Mouse (Mus musculus): Measurements from ENCODE around the gene Dnaja1. TPM values are rescaled to one million over a fixed set of nuclear protein-coding genes. Genes with fewer than 3 reads are reported as not detected.

The Dnaja1 gene
- polyA plus RNA-seq, 1 experiment from 2014 or later = 469 TPM

DNA sequence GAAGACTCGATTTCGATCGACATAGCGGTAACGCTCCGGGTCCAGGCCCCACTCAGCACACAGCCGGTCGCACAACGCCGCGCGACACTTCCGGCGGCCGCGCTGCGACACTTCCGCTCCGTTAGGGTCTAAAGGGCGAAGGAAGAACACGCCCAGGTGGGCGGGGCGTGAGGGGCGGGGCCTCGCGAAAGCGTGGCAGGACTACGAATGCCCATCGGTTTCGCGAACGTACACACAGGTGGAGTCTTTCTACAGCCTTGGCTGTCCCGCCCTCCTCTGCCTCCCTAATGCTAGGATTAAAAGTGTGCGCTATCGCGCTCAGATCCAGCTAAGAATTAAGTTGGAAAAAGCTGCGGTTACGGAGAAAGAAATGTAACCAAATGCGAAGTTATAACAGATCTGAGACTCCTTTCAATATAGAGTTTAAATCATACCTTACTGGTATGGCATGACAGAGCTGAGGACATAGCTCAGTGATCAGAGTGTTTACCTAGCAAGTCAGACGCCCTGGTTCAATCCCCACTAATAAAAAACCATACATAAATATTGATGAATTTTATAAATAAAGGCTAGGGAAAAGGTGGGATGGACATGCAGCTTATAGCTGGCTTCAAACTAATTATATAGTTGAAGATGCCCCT is 36.0 kb downstream of the Dnaja1 start, which contains the start of gene Smu1:
Gene Smu1, minus strand, starts transcription at position 144 of the 641 bp plus-strand sequence.
- H3K4me2 ChIP-seq (replicated peaks) = peak within 1 kb of the TSS; percentile 81
- peak within 1 kb of the TSS; percentile 91 for H3K9ac ChIP-seq
- no peak within 1 kb of the TSS; the same call in 1 of the 2 replicates for H3K27ac ChIP-seq
- H3K4me1 ChIP-seq = no peaks in the 10 kb centered on the region
- H3K36me3 ChIP-seq = peaks cover 25% of the 10 kb centered on the region
- no peaks in the 10 kb centered on the region for H3K9me3 ChIP-seq
- H3K4me3 ChIP-seq = peak within 1 kb of the TSS; percentile 98
- peaks cover 8% of the 10 kb centered on the region; the same call in 1 of the 2 replicates for H3K27me3 ChIP-seq
- ATAC-seq (ENCODE audit: low FRiP score, low read depth) = peak; percentile 99
- under 1% methylated on average over 40 of the region's 40 CpGs for WGBS

GRCm38 (mm10) chr4:40759876-40760275 is 37.9 kb downstream of the Dnaja1 start:
- WGBS = 53% methylated on average over 5 of the region's 5 CpGs

GRCm38 (mm10) chr4:40774279-40775259 is 52.6 kb downstream of the Dnaja1 start:
- peak; percentile 74 for ATAC-seq (ENCODE audit: low FRiP score, low read depth)
- Histone ChIP-seq H3K4me1 (peaks cover 15% of the 10 kb centered on the region), H3K4me3 (peak overlapping the region; percentile 18), H3K27ac (peak overlapping the region; percentile 73; the same call in 1 of the 2 replicates), H3K4me2 (replicated peaks) (peak overlapping the region; percentile 63), H3K36me3 (no peaks in the 10 kb centered on the region), H3K9ac (peak overlapping the region; percentile 43; the same call in 1 of the 2 replicates), H3K27me3 (no peaks in the 10 kb centered on the region), H3K9me3 (no peaks in the 10 kb centered on the region)
- WGBS = 3% methylated on average over 12 of the region's 12 CpGs

More at GRCm38 (mm10) chr4:40759876-40760275, 37.9 kb downstream of the Dnaja1 start:
- Histone ChIP-seq H3K4me2 (replicated peaks) (no peak overlapping the region), H3K27ac (no peak overlapping the region), H3K9me3 (no peaks in the 10 kb centered on the region), H3K9ac (no peak overlapping the region), H3K4me1 (no peaks in the 10 kb centered on the region), H3K4me3 (no peak overlapping the region), H3K36me3 (peaks cover 6% of the 10 kb centered on the region), H3K27me3 (peaks cover 11% of the 10 kb centered on the region; the same call in 1 of the 2 replicates)
- no peak for ATAC-seq (ENCODE audit: low FRiP score, low read depth)

- Histone ChIP-seq H3K9ac (no peak overlapping the region), H3K4me2 (replicated peaks) (no peak overlapping the region), H3K9me3 (no peaks in the 10 kb centered on the region), H3K4me3 (no peak overlapping the region), H3K4me1 (peaks cover 20% of the 10 kb centered on the region), H3K36me3 (no peaks in the 10 kb centered on the region), H3K27me3 (no peaks in the 10 kb centered on the region), H3K27ac (no peak overlapping the region)
- 64% methylated on average over 4 of the region's 4 CpGs for WGBS
- ATAC-seq (ENCODE audit: low FRiP score, low read depth) = no peak
These were observed 54.5 kb downstream of the Dnaja1 start for GRCm38 (mm10) chr4:40776416-40776815.

GRCm38 (mm10) chr4:40777116-40777515 is 55.2 kb downstream of the Dnaja1 start:
- Histone ChIP-seq H3K9me3 (no peaks in the 10 kb centered on the region), H3K4me3 (no peak overlapping the region), H3K27me3 (no peaks in the 10 kb centered on the region), H3K4me1 (peaks cover 27% of the 10 kb centered on the region), H3K4me2 (replicated peaks) (no peak overlapping the region), H3K36me3 (no peaks in the 10 kb centered on the region), H3K27ac (no peak overlapping the region), H3K9ac (no peak overlapping the region)
- no peak for ATAC-seq (ENCODE audit: low FRiP score, low read depth)
- 25% methylated on average over 2 of the region's 2 CpGs for WGBS

- Histone ChIP-seq H3K27me3 (no peaks in the 10 kb centered on the region), H3K36me3 (no peaks in the 10 kb centered on the region), H3K27ac (no peak overlapping the region), H3K4me1 (peaks cover 27% of the 10 kb centered on the region), H3K9ac (no peak overlapping the region), H3K9me3 (no peaks in the 10 kb centered on the region), H3K4me3 (no peak overlapping the region), H3K4me2 (replicated peaks) (no peak overlapping the region)
- WGBS = 89% methylated on average over 6 of the region's 6 CpGs
- ATAC-seq (ENCODE audit: low FRiP score, low read depth) = no peak
These were observed 56.7 kb downstream of the Dnaja1 start for GRCm38 (mm10) chr4:40778656-40779055.

DNA sequence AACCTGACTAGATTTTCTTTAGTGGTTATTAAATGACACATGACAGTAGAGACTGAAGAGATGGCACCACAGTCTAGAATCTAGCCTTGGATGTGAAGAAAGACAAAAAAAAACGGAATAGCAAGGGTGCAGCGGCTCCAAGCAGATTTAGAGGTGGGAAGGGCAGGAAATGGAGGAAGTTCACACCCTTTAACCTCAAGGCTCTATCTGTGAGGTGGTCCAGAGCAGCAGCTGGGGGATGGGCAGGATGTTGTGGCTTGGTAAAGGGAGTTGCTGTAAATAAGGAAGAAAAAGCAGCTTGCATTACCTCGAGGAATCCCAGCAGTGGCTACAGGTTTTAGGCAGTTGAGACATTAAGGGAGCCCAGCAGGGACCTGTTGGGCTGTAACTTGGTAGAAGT is 59.2 kb downstream of the Dnaja1 start:
- 8% methylated on average over 3 of the region's 3 CpGs for WGBS
- ATAC-seq (ENCODE audit: low FRiP score, low read depth) = no peak

DNA sequence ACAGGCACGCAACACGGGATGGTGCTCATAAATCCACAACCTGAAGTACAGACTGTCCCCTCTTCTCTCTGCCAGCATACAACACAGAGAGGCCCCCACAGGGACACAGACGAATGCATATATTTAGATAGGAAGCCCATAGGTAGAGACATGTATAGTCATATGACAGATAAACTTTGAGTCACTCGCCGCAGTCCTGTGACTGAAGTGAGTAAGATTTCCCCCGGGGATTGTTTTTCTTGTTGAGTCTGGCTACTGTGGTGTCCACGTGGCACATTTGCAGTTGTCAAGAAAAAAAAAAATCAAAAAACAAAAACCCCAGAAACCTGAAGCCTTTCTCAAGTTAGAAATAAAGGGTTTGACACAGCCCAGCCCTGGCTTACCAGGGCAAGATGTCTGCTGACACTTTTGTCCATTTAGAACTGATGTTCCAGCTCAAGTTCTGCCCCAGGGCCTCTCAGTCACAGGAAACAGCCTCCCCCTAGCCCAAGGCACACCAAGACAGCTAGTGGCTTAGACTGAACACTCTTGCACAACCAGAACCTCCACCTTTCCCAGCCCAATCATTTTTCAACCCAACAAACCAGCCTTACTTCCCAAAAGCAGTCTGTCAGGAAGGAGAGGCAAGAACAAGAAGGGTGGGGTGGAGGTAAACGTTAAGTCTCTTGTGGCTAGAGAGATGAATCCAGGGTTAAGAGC is 60.0 kb downstream of the Dnaja1 start:
- Histone ChIP-seq H3K9me3 (no peaks in the 10 kb centered on the region), H3K27ac (no peak overlapping the region), H3K4me1 (peaks cover 15% of the 10 kb centered on the region)

More for the DNA sequence above, 59.2 kb downstream of the Dnaja1 start:
- H3K9ac ChIP-seq = no peak overlapping the region
- H3K4me1 ChIP-seq = peaks cover 15% of the 10 kb centered on the region
- no peaks in the 10 kb centered on the region for H3K36me3 ChIP-seq
- H3K27ac ChIP-seq = no peak overlapping the region
- H3K27me3 ChIP-seq = no peaks in the 10 kb centered on the region
- no peak overlapping the region for H3K4me2 ChIP-seq (replicated peaks)
- H3K4me3 ChIP-seq = no peak overlapping the region
- H3K9me3 ChIP-seq = no peaks in the 10 kb centered on the region

GRCm38 (mm10) chr4:40783049-40783448 is 61.1 kb downstream of the Dnaja1 start:
- Histone ChIP-seq H3K4me1 (peaks cover 18% of the 10 kb centered on the region), H3K4me3 (no peak overlapping the region), H3K9me3 (no peaks in the 10 kb centered on the region), H3K27ac (no peak overlapping the region), H3K27me3 (no peaks in the 10 kb centered on the region), H3K36me3 (no peaks in the 10 kb centered on the region), H3K4me2 (replicated peaks) (no peak overlapping the region), H3K9ac (no peak overlapping the region)
- WGBS = 92% methylated on average over 4 of the region's 4 CpGs
- ATAC-seq (ENCODE audit: low FRiP score, low read depth) = no peak

More for the DNA sequence above, 60.0 kb downstream of the Dnaja1 start:
- no peak overlapping the region for H3K4me3 ChIP-seq
- no peak overlapping the region for H3K9ac ChIP-seq
- no peaks in the 10 kb centered on the region for H3K36me3 ChIP-seq
- H3K27me3 ChIP-seq = no peaks in the 10 kb centered on the region
- ATAC-seq (ENCODE audit: low FRiP score, low read depth) = no peak
- 44% methylated on average over 8 of the region's 8 CpGs for WGBS
- H3K4me2 ChIP-seq (replicated peaks) = no peak overlapping the region

- WGBS = 83% methylated on average over 10 of the region's 10 CpGs
These were observed 62.7 kb downstream of the Dnaja1 start for GRCm38 (mm10) chr4:40784556-40785169.

DNA sequence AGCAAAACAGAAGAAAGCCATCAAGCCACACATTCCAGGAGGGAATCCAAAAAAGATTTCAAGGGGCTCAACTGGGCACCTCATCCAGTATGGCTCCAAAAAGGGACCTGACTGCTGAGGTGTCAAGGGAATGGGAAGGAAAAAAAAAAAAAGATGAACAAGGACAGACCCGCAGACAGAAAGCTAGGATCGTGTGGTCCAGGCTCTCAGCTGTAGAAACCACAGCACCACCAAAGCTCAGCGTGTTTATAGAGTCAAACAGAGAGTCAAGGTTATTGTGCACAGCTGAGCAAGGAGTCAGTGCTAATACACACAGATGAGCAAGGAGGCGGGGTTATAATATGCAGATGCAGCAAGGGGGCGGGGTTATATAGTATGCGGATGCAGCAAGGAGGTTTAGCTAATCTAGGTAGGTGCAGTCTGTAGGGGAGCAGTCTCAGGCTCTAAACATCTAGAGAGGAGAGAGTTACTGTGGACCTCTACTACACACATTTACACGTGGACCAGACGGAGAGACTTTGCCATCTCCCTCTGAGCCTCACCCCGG is 63.7 kb downstream of the Dnaja1 start:
- Histone ChIP-seq H3K27me3 (no peaks in the 10 kb centered on the region), H3K27ac (no peak overlapping the region), H3K36me3 (no peaks in the 10 kb centered on the region), H3K9ac (no peak overlapping the region), H3K9me3 (no peaks in the 10 kb centered on the region), H3K4me2 (replicated peaks) (no peak overlapping the region), H3K4me1 (peaks cover 18% of the 10 kb centered on the region), H3K4me3 (no peak overlapping the region)
- ATAC-seq (ENCODE audit: low FRiP score, low read depth) = no peak
- 71% methylated on average over 9 of the region's 9 CpGs for WGBS

More at GRCm38 (mm10) chr4:40784556-40785169, 62.7 kb downstream of the Dnaja1 start:
- ATAC-seq (ENCODE audit: low FRiP score, low read depth) = no peak
- no peaks in the 10 kb centered on the region for H3K36me3 ChIP-seq
- H3K9ac ChIP-seq = no peak overlapping the region
- H3K9me3 ChIP-seq = no peaks in the 10 kb centered on the region
- no peak overlapping the region for H3K4me2 ChIP-seq (replicated peaks)
- H3K27ac ChIP-seq = no peak overlapping the region
- H3K4me3 ChIP-seq = no peak overlapping the region
- no peaks in the 10 kb centered on the region for H3K27me3 ChIP-seq
- H3K4me1 ChIP-seq = peaks cover 18% of the 10 kb centered on the region

All from limb, embryonic 13.5 days (tissue).